Mouse (Mus musculus) G1E (cell line): ENCODE results near the gene Dmxl2. TPM values are rescaled to one million over a fixed set of nuclear protein-coding genes. Genes with fewer than 3 reads are reported as not detected.

Experiments used
- ATAC-seq: 2 replicates; pipeline ENCODE4 v1.8.0; 2016; ENCODE audit warnings: mild to moderate bottlenecking; ENCODE audit not compliant: insufficient number of reproducible peaks, poor library complexity, low FRiP score, severe bottlenecking; ENCODE audit errors: extremely low read depth
- DNase-seq: peaks from one replicate; pipeline ENCODE4 v3.0.0; 2012; ENCODE audit warnings: low spot score
- H3K27me3 ChIP-seq: 2 replicates; pipeline ENCODE4 v1.6.1; 2012; ENCODE audit warnings: mild to moderate bottlenecking, low read length, inconsistent platforms; ENCODE audit not compliant: insufficient read depth
- H3K36me3 ChIP-seq: replicated peaks from 2 replicates; pipeline ENCODE3; 2012; ENCODE audit warnings: mild to moderate bottlenecking, inconsistent platforms
- H3K4me1 ChIP-seq: 2 replicates; pipeline ENCODE4 v1.6.1; 2012; ENCODE audit warnings: low read depth, low read length, inconsistent platforms, mixed read lengths; ENCODE audit not compliant: insufficient read depth
- H3K4me3 ChIP-seq: 2 replicates; pipeline ENCODE4 v1.5.1; 2012; ENCODE audit warnings: low read depth, mild to moderate bottlenecking, inconsistent platforms, low read length, moderate library complexity, mixed read lengths
- H3K9me3 ChIP-seq: replicated peaks from 2 replicates; pipeline ENCODE4 v1.6.1; 2012; ENCODE audit warnings: inconsistent platforms
- CTCF ChIP-seq: IDR thresholded peaks from 2 replicates; pipeline ENCODE4 v1.5.1; 2012; ENCODE audit warnings: low read depth, low read length, inconsistent platforms, mixed read lengths
- GATA1 ChIP-seq: IDR thresholded peaks from 2 replicates; pipeline ENCODE4 v1.6.1; 2012; ENCODE audit warnings: borderline replicate concordance, low read length, inconsistent platforms, mixed read lengths
- GATA2 ChIP-seq: IDR thresholded peaks from 2 replicates; pipeline ENCODE4 v1.6.1; 2012; ENCODE audit warnings: low read depth, low read length, inconsistent platforms, borderline replicate concordance
- POLR2AphosphoS5 ChIP-seq: IDR thresholded peaks from 2 replicates; pipeline ENCODE4 v1.6.1; 2012; ENCODE audit warnings: low read depth, low read length, inconsistent platforms; ENCODE audit not compliant: insufficient replicate concordance
- TAL1 ChIP-seq: conservative IDR thresholded peaks from 2 replicates; pipeline ENCODE4 v1.6.1; 2012; ENCODE audit warnings: low read depth, low read length, inconsistent platforms, mixed read lengths
- polyA plus RNA-seq: library from polyadenylated mRNA; stranded (reverse); fragments of >175 nt; gene quantifications from 2 replicates; pipeline ENCODE4 v1.2.3, GENCODE M21; 2012
- total RNA-seq, 2 experiments: library from RNA; stranded (forward) in 1 of 2; stranded (reverse) in 1 of 2; fragments of 200-1000 nt in 1 of 2; fragments of >200 nt in 1 of 2; fragmentation: Nextera tagmentation in 1 of 2; gene quantifications; 2 replicates each; pipeline ENCODE4 v1.2.3; 2014 to 2017

The Dmxl2 gene
- total and polyA plus RNA-seq, 3 experiments, result 0.11 TPM; not detected in 2

DNA sequence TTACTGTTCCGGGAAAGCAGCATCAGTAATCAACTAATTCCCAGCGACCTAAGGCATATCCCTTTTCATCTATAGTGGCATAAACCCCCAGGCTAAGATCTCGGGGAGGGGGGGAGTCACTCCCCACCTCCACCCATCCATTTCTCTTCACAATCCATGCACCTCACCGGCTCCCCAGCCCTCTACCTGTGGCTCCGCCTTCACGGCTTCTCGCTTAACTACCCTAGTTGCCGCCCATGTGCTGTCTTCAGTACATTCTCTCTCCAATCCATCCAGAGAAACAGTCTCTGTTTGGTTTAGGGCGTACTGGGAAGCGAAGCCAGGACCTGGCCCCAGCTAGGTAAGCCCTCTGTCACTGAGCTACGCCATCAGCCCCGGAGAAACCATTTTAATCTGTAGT, 1.4 kb upstream of the Dmxl2 start:
- Histone ChIP-seq H3K4me3 (no peak overlapping the region), H3K36me3 (no peaks in the 10 kb centered on the region), H3K4me1 (no peaks in the 10 kb centered on the region), H3K9me3 (no peaks in the 10 kb centered on the region), H3K27me3 (peaks cover 19% of the 10 kb centered on the region)
- DNase-seq (no peak), ATAC-seq (no peak)
- no peak for TF ChIP-seq POLR2AphosphoS5
- TF ChIP-seq GATA2, result no peak
- no peak for TF ChIP-seq GATA1
- no peak for TF ChIP-seq TAL1
- TF ChIP-seq CTCF, result no peak

DNA sequence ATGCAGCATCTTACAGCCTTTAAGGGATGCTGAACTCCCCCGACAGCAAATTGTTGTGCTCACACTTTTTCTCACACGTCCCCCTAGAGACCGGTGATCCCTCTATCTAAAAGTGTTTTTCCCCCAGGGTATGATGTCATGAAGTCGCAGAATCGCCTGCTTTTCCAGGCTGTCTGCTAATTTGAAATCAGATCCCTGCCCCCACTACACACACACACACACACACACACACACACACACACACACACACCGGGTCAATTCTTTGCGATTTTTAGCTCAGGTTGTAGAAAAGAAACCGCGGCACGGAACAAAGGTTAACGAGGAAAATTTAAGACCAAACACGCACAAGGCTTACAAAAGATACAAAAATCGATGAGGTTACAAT, 677 bp upstream of the Dmxl2 start:
- no peaks in the 10 kb centered on the region for H3K9me3 ChIP-seq
- peaks cover 19% of the 10 kb centered on the region for H3K27me3 ChIP-seq
- DNase-seq (no peak), ATAC-seq (no peak)
- H3K36me3 ChIP-seq, result no peaks in the 10 kb centered on the region
- H3K4me1 ChIP-seq, result no peaks in the 10 kb centered on the region
- TF ChIP-seq TAL1, result no peak
- no peak for TF ChIP-seq CTCF
- no peak for TF ChIP-seq GATA2
- no peak for TF ChIP-seq GATA1
- no peak overlapping the region for H3K4me3 ChIP-seq

- H3K4me1 ChIP-seq, result no peaks in the 10 kb centered on the region
- ATAC-seq, result no peak
- H3K9me3 ChIP-seq, result no peaks in the 10 kb centered on the region
- TF ChIP-seq TAL1 (no peak), CTCF (no peak), POLR2AphosphoS5 (no peak)
- no peak for DNase-seq
- H3K36me3 ChIP-seq, result no peaks in the 10 kb centered on the region
- H3K27me3 ChIP-seq, result peaks cover 19% of the 10 kb centered on the region
- no peak overlapping the region; the same call in 1 of the 2 replicates for H3K4me3 ChIP-seq
Measured at GRCm38 (mm10) chr9:54500832-54501452, 484 bp downstream of the Dmxl2 start.

GRCm38 (mm10) chr9:54499791-54500190, 1.6 kb downstream of the Dmxl2 start:
- Histone ChIP-seq H3K36me3 (no peaks in the 10 kb centered on the region), H3K4me1 (no peaks in the 10 kb centered on the region), H3K9me3 (no peaks in the 10 kb centered on the region), H3K4me3 (no peak overlapping the region), H3K27me3 (peaks cover 22% of the 10 kb centered on the region)
- TF ChIP-seq CTCF (no peak), TAL1 (no peak), GATA1 (no peak)
- ATAC-seq, result no peak
- DNase-seq, result no peak

DNA sequence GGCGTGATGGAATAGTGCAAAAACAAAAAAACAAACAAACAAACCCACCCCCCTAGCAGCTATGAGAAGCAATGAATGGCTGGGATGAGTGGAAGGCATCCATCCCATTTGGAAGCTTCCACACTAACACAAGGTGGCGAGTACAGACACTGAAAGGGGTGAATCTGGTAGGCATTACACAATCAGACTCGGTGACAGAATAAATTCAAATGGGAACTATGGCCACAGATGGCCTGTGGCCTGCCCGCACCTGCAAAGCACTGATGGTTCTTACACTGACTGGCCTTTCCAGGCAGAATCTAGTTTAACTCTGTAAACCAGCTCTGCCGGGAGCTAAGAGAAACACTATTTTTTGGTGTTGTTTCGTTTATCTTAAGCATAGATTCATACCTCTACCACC, 2.1 kb downstream of the Dmxl2 start:
- DNase-seq (no peak), ATAC-seq (no peak)
- Histone ChIP-seq H3K4me3 (no peak overlapping the region), H3K36me3 (no peaks in the 10 kb centered on the region), H3K9me3 (no peaks in the 10 kb centered on the region), H3K27me3 (peaks cover 22% of the 10 kb centered on the region), H3K4me1 (no peaks in the 10 kb centered on the region)
- no peak for TF ChIP-seq GATA2
- TF ChIP-seq CTCF, result no peak
- TF ChIP-seq TAL1, result no peak
- TF ChIP-seq POLR2AphosphoS5, result no peak
- TF ChIP-seq GATA1, result no peak

DNA sequence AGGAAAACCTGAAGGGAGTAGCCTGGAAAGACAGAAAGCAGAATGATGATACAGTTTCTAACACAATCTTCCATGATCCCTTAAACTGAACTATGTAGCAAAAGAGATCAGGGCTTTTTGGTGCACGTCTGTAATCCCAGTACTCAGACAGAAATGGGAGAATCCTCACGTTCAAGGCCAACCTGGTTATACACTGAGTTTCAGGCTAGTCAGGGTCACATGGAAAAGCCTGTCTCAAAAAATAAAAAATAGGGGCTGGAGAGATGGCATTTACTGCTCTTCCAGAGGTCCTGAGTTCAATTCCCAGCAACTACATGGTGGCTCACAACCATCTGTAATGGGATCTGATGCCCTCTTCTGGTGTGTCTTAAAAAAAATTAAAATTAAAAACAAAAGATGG, 11.0 kb downstream of the Dmxl2 start:
- Histone ChIP-seq H3K27me3 (peaks cover 3% of the 10 kb centered on the region), H3K9me3 (no peaks in the 10 kb centered on the region), H3K4me1 (no peaks in the 10 kb centered on the region), H3K36me3 (no peaks in the 10 kb centered on the region), H3K4me3 (no peak overlapping the region)
- DNase-seq (no peak), ATAC-seq (no peak)
- TF ChIP-seq CTCF (no peak), POLR2AphosphoS5 (no peak), GATA1 (no peak), TAL1 (no peak)

GRCm38 (mm10) chr9:54489599-54489998, 11.8 kb downstream of the Dmxl2 start:
- H3K27me3 ChIP-seq, result no peaks in the 10 kb centered on the region; the same call in 1 of the 2 replicates
- H3K4me1 ChIP-seq, result no peaks in the 10 kb centered on the region
- TF ChIP-seq CTCF, result no peak
- no peak for TF ChIP-seq GATA2
- no peak for TF ChIP-seq POLR2AphosphoS5
- no peak for TF ChIP-seq GATA1
- TF ChIP-seq TAL1, result no peak
- ATAC-seq (no peak), DNase-seq (no peak)
- H3K36me3 ChIP-seq, result no peaks in the 10 kb centered on the region
- no peaks in the 10 kb centered on the region for H3K9me3 ChIP-seq
- no peak overlapping the region for H3K4me3 ChIP-seq
